Mouse (Mus musculus) myocyte (in vitro differentiated cells): ENCODE measurements at regions not wholly inside any gene's neighbourhood (a gene's known extent, or its start where the extent isn't known, plus 50 kb on each side); places are given as distances from the start of the nearest gene placed in this dataset.

Experiments
- H3K27me3 ChIP-seq: one replicate; pipeline ENCODE4 v1.6.1; 2011; ENCODE audit not compliant: control insufficient read depth, insufficient read depth, insufficient read length
- H3K36me3 ChIP-seq: one replicate; pipeline ENCODE4 v1.6.1; 2011; ENCODE audit not compliant: control insufficient read depth, insufficient read depth
- H3K4me2 ChIP-seq: one replicate; pipeline ENCODE4 v1.6.1; 2011; ENCODE audit warnings: low read depth, control low read depth
- H3K4me3 ChIP-seq: one replicate; pipeline ENCODE4 v1.5.1; 2011; ENCODE audit warnings: mild to moderate bottlenecking, control low read depth, moderate library complexity
- H3K79me2 ChIP-seq: one replicate; pipeline ENCODE4 v1.6.1; 2011; ENCODE audit not compliant: control insufficient read depth, insufficient read depth
- H3ac ChIP-seq: one replicate; pipeline ENCODE4 v1.6.1; 2011; ENCODE audit not compliant: control insufficient read depth, insufficient read length
- CEBPB ChIP-seq: IDR thresholded peaks from 2 replicates; pipeline ENCODE4 v1.6.1; 2011; ENCODE audit warnings: mild to moderate bottlenecking, moderate library complexity; ENCODE audit not compliant: poor library complexity, insufficient read depth, severe bottlenecking
- E2F4 ChIP-seq: IDR thresholded peaks from one replicate; pipeline ENCODE4 v1.6.1; 2011; ENCODE audit warnings: mild to moderate bottlenecking, control low read depth, moderate library complexity; ENCODE audit not compliant: insufficient read depth
- MAX ChIP-seq: IDR thresholded peaks from one replicate; pipeline ENCODE4 v1.6.1; 2011; ENCODE audit warnings: low read depth, mild to moderate bottlenecking, control low read depth
- MYOD1 ChIP-seq, 3 experiments: IDR thresholded peaks; one replicate each; pipeline ENCODE4 v1.6.1; 2011; ENCODE audit warnings: control low read depth in 2 of 3, low read depth in 2 of 3, mild to moderate bottlenecking in 2 of 3, moderate library complexity in 1 of 3; ENCODE audit not compliant: insufficient read length in 2 of 3, control insufficient read depth in 1 of 3
- MYOG ChIP-seq, 3 experiments: IDR thresholded peaks; one replicate each; pipeline ENCODE4 v1.6.1; 2011; ENCODE audit warnings: control low read depth in 2 of 3, low read depth in 2 of 3, mild to moderate bottlenecking in 2 of 3; ENCODE audit not compliant: insufficient read length in 2 of 3, control insufficient read depth in 1 of 3, insufficient read depth in 1 of 3
- POLR2A ChIP-seq: IDR thresholded peaks from one replicate; pipeline ENCODE4 v1.6.1; 2011; ENCODE audit warnings: low read depth, mild to moderate bottlenecking, control low read depth, moderate library complexity; ENCODE audit not compliant: insufficient read length
- POLR2AphosphoS2 ChIP-seq: IDR thresholded peaks from one replicate; pipeline ENCODE4 v1.6.1; 2011; ENCODE audit warnings: low read depth, control low read depth; ENCODE audit not compliant: insufficient read length
- REST ChIP-seq: IDR thresholded peaks from one replicate; pipeline ENCODE4 v1.6.1; 2011; ENCODE audit warnings: mild to moderate bottlenecking, control low read depth, moderate library complexity; ENCODE audit not compliant: insufficient read depth, insufficient read length
- SRF ChIP-seq: IDR thresholded peaks from one replicate; pipeline ENCODE4 v1.6.1; 2011; ENCODE audit warnings: low read depth; ENCODE audit not compliant: control insufficient read depth, insufficient read length
- TCF12 ChIP-seq: IDR thresholded peaks from one replicate; pipeline ENCODE4 v1.6.1; 2011; ENCODE audit warnings: mild to moderate bottlenecking, control low read depth; ENCODE audit not compliant: poor library complexity, insufficient read depth, severe bottlenecking
- TCF3 ChIP-seq: IDR thresholded peaks from one replicate; pipeline ENCODE4 v1.6.1; 2011; ENCODE audit warnings: low read depth, control low read depth; ENCODE audit not compliant: insufficient read length
- USF1 ChIP-seq: IDR thresholded peaks from one replicate; pipeline ENCODE4 v1.6.1; 2011; ENCODE audit warnings: low read depth, mild to moderate bottlenecking, control low read depth, moderate library complexity

- H3K4me2 ChIP-seq = no peak overlapping the region
These were observed 131.4 kb downstream of the Ly86 start for GRCm38 (mm10) chr13:37476256-37477053.

GRCm38 (mm10) chr13:37477342-37477741, 132.3 kb downstream of the Ly86 start:
- Histone ChIP-seq H3K4me2 (peak overlapping the region; percentile 24), H3K79me2 (no peaks in the 10 kb centered on the region), H3K27me3 (no peaks in the 10 kb centered on the region), H3K36me3 (no peaks in the 10 kb centered on the region), H3ac (no peak overlapping the region), H3K4me3 (no peak overlapping the region)
- TF ChIP-seq MYOG (IDR thresholded peaks at IDR 0.05; ENCODE audit: control insufficient read depth in 1 of 3, insufficient read depth in 1 of 3, insufficient read length in 2 of 3, low read depth in 2 of 3) = no peak
- no peak for TF ChIP-seq SRF

More at GRCm38 (mm10) chr13:37476256-37477053, 131.4 kb downstream of the Ly86 start:
- TF ChIP-seq TCF12 (no peak), TCF3 (no peak), POLR2A (no peak), E2F4 (no peak), USF1 (no peak)
- Histone ChIP-seq H3K36me3 (no peaks in the 10 kb centered on the region), H3ac (no peak overlapping the region), H3K4me3 (no peak overlapping the region), H3K79me2 (no peaks in the 10 kb centered on the region), H3K27me3 (no peaks in the 10 kb centered on the region)

- H3K4me3 ChIP-seq = no peak overlapping the region
- H3K4me2 ChIP-seq = peak overlapping the region; percentile 24
- no peaks in the 10 kb centered on the region for H3K27me3 ChIP-seq
- no peaks in the 10 kb centered on the region for H3K36me3 ChIP-seq
- no peak overlapping the region for H3ac ChIP-seq
- TF ChIP-seq TCF3 (no peak), REST (no peak), MAX (no peak), MYOD1 (IDR thresholded peaks at IDR 0.05; ENCODE audit: control insufficient read depth in 1 of 3, insufficient read length in 2 of 3, low read depth in 2 of 3) (no peak), MYOG (IDR thresholded peaks at IDR 0.05; ENCODE audit: control insufficient read depth in 1 of 3, insufficient read depth in 1 of 3, insufficient read length in 2 of 3, low read depth in 2 of 3) (no peak), TCF12 (no peak), POLR2AphosphoS2 (no peak), CEBPB (no peak), USF1 (no peak), POLR2A (no peak), E2F4 (no peak), SRF (no peak)
- no peaks in the 10 kb centered on the region for H3K79me2 ChIP-seq
These were observed 132.9 kb downstream of the Ly86 start for GRCm38 (mm10) chr13:37477749-37478548.

- H3K4me3 ChIP-seq = no peak overlapping the region
- no peaks in the 10 kb centered on the region for H3K36me3 ChIP-seq
- H3ac ChIP-seq = no peak overlapping the region
- TF ChIP-seq TCF12 (no peak), REST (no peak), MYOG (IDR thresholded peaks at IDR 0.05; ENCODE audit: control insufficient read depth in 1 of 3, insufficient read depth in 1 of 3, insufficient read length in 2 of 3, low read depth in 2 of 3) (no peak), POLR2AphosphoS2 (no peak)
- H3K4me2 ChIP-seq = no peak overlapping the region
- no peaks in the 10 kb centered on the region for H3K27me3 ChIP-seq
- no peaks in the 10 kb centered on the region for H3K79me2 ChIP-seq
These were observed 134.2 kb downstream of the Ly86 start for GRCm38 (mm10) chr13:37479182-37479691.

- Histone ChIP-seq H3ac (no peak overlapping the region), H3K4me3 (no peak overlapping the region), H3K27me3 (no peaks in the 10 kb centered on the region), H3K79me2 (no peaks in the 10 kb centered on the region), H3K4me2 (no peak overlapping the region), H3K36me3 (no peaks in the 10 kb centered on the region)
- no peak for TF ChIP-seq SRF
- no peak for TF ChIP-seq MAX
- TF ChIP-seq MYOG (IDR thresholded peaks at IDR 0.05; ENCODE audit: control insufficient read depth in 1 of 3, insufficient read depth in 1 of 3, insufficient read length in 2 of 3, low read depth in 2 of 3) = no peak
- TF ChIP-seq CEBPB = no peak
These were observed 136.5 kb downstream of the Ly86 start for GRCm38 (mm10) chr13:37481514-37481913.
